Mouse (Mus musculus) E14TG2a.4 (cell line): ENCODE measurements at regions not wholly inside any gene's neighbourhood (a gene's known extent, or its start where the extent isn't known, plus 50 kb on each side); places are given as distances from the start of the nearest gene placed in this dataset.

Experiments
- CTCF ChIP-seq: conservative IDR thresholded peaks from 2 replicates; pipeline ENCODE4 v1.5.1; 2014; ENCODE audit warnings: low read length
- POU5F1 ChIP-seq: IDR thresholded peaks from 2 replicates; pipeline ENCODE4 v1.6.1; 2014; ENCODE audit warnings: low read length, borderline replicate concordance

DNA sequence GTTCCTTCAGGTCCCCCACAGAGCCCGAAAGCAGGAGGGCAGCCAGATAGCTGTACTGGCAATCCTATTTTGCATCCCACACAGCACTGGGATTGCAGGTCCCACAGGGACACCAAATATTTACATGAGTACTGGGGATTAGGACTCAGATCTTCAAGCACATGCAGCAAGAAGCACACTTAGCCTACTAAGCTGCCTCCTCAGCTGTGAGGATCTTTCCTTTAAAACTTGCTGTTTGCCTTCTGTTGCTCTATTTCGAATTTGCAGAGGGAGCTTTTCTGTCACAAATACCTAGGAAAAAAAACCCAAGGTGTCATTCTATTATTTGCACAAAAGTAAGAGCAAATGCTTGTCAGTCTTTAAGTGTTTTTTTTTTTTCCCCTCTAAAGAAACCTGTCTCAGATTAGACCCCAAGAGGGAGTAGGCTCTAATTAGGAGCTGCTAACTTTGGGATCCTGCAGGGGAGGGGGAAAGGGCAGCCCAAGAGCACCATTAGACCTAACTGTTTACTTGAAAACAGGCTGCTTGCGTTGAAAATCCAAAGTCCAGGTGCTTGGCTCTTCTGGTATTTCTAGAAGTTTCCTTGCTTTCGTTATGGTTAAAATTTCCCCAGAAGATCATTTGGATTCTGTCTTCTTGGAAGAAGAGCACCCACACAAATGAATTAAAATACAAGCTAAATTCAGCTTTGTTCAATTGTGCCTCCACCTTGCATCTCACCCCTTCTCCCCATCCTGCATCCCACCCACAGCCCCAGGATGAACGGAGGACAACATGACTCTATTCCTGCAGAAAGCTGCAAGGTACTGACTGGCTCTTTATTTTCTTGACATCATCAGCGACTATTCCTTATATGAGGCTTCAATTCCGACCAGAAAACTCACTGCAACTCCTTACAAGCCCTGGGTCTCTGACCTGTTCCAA, 215.5 kb downstream of the Kcnj2 start:
- TF ChIP-seq CTCF (no peak), POU5F1 (no peak)
